Mouse (Mus musculus): ENCODE results near the gene Prlhr. TPM values are rescaled to one million over a fixed set of nuclear protein-coding genes. Genes with fewer than 3 reads are reported as not detected.
A peak's percentile ranks its signal among the peaks of the same experiment; 100 is the strongest.

The Prlhr gene
- polyA plus RNA-seq (2015; fragmentation: Nextera tagmentation; extraction: Ambion mirVana), result not detected in 2 replicates

DNA sequence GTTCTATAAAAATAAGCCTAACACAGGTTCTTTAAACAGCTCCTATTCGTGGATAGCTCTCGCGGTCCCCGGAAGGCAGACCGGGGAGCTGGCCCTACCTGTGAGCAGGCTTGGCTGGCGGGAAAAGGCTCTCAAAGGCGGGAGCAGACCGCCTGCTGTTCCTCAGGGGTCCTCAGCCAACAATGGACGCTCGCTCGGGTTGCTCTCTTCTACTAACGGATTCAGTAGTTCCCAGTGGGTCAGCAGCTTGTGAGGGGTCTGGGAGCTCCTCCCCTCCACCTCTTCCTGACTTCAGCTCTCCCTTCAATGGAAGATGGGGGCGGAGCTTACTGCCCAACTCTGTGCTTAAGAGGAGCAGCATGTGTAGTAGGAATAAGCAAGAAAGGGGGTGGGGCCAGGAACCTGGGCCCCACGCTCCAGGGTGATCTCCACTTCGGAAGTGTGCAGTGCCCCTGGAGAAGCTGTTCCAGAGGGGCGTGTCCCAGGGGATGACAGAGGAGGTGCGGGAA lies at the start of gene Prlhr:
Gene Prlhr (minus strand): TSS at position 51 of the 509 bp plus-strand sequence.
- DNase-seq (ENCODE audit: low spot score), result no peak

DNA sequence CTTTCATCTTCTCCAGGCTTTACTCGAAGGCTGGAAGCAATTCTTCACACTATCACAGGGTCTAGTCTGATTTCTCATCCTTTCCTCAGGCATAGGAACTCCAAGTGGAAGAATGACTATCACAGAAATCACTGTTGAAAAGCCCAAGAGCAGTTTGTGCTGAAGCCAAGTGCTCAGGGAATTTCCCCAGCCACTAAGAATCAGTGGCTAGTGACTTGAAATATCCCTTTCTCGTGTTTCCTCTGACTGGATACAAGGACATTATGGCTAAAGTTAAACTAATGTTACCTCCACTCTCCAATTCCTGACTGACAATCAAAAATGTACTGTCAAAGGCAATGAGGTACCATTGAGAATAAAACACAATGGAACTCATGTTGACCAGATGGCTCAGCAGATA lies 47.0 kb upstream of the Prlhr start:
- DNase-seq (ENCODE audit: low spot score), result no peak

DNA sequence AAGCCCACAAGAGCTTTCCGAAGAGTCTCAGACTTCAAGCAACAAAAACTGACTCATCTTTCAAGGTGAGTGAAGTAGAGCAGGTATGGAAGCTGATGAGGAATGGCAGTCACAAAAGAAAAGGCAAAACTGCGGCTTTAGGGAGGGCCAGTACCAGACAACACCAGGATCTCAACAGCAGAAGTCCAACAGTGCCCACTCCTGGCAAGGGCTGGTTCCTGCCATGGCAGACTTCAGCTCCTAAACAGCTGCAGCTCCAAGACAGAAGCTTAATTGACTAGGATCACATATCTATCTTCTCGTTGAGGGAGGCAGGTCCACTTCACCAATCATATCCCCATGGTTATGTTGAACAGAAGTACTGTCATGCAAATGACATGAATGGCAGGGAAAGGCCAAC lies 45.3 kb upstream of the Prlhr start:
- no peak for DNase-seq (ENCODE audit: low spot score)

DNA sequence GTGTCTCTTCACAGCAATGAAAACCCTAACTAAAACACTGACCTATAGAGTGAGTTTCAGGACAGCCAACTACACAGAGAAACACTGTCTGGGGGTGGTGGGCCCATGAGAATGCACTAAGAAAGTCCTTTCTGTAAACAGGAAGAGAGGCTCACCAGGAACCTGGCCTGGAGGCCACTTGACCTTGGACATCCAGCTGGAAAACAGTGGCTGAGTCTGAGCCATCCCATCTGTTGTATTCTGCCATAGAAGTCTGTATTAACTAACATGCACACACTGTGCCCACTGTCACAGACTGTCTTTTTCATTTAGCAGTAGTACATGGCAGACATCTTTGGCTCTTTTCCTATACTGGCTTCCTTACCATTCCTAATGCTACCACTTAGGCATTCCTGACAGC lies 32.1 kb upstream of the Prlhr start:
- DNase-seq (ENCODE audit: low spot score), result no peak

DNA sequence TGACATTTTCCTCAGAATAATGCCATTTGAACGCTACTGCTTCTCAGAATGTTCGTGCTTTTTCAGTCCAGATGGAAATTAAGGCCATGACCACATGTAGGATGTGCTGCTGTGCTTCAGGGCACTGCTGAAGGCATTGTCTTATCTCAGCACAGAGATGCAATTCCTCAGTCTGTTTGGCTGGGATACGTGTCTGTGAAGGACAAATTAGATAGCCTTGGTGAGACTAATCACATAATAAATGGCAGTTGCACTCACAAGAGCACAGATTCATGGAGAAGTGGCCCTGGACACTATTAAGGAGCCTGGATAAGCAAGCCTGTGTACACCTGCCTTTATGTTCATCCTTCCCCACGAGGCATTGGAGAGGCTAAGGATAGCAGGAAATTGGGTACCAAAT lies 29.1 kb upstream of the Prlhr start:
- DNase-seq (ENCODE audit: low spot score), result no peak

DNA sequence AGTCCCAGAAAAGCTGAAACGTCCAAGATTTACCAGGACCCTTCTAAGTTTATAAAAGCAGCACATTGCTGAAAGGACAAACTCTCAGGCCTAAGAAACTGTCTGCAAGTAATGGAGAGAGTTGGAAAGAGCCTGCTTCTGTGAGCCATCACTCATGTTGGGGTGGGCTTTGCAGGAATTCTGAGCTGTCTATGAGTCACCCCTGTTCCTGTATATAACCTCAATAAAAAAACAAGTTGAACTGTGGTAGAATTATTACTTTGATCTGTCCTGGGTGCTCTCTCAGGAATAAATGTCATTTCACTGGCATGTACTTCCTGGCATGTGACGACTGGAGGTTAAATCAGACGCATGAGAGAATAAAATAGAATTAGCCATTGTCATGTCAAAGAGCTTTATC lies 27.7 kb upstream of the Prlhr start:
- no peak for DNase-seq (ENCODE audit: low spot score)

DNA sequence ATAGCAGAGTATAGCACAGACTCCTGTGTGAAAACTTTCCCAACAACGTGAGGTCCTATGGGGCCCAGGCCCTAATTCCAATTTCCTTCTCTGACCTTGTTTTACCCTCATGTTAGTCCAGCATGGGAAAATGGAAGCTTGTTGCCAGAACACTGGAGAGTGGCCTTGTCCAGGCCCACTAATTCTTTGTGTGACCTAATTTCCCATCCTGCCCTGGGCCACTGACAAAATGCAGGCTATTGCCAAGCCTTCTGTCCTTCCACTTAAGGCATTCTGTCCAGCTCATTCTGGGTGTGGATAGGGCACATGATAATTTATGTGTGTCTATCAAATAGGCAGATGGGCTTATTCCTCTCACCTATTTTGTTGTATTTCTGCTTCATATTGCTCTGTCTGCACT lies 21.5 kb upstream of the Prlhr start:
- no peak for DNase-seq (ENCODE audit: low spot score)

DNA sequence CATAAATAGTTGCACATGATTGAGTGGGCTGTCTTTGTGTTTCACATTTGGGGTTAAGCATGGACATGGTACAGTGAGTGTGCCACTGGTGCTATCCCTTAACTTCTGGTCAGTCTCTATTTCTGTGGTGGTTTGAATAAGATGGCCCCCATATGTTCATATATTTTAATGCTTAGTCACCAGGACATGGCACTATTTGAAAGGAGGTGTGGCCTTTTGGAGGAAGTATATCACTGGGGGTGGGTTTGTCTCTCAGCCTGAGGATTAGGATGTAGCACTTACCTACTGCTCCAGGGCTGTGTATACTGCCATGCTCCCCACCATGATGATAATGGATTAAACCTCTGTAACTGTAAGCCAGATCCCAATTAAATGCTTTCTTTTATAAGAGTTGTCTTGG lies 17.2 kb upstream of the Prlhr start:
- no peak for DNase-seq (ENCODE audit: low spot score)

DNA sequence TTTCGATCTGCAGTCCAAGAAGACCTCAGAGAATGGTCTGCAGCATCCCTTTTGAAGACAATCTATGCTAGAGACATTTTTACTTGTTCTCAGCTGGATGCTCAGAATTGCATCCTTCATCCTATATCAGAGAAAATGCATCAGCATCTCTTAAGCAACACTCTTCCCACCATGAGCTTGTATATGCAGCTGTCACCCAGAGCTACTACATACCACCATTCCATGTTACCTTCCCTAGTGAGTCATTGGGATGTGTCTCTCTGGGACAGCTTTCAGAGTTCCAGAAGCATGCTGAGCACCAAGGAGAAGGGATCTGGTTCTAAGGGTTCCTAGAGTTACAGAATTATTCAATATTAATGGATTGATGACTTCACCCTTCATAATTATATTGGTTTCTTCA lies 10.8 kb upstream of the Prlhr start:
- DNase-seq (ENCODE audit: low spot score), result no peak

DNA sequence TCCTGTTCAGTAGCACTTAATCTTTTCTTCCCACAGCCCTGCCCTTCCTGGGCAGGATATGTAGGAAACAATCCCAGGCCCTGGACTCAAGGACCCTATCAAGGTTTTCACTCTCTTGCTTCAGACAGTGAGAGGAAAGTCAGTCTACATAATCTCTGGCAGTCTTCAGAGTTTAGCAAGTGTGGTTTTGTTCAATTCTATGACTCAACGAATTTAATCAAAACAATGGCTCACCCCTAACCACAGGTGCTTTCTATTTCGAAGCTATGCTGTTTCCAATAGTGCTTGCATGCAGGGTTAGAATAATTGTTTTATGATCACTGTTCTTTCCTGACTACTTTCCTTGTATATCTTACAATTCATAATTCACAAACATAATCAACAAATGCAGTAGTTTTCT lies 9.7 kb upstream of the Prlhr start:
- no peak for DNase-seq (ENCODE audit: low spot score)

DNA sequence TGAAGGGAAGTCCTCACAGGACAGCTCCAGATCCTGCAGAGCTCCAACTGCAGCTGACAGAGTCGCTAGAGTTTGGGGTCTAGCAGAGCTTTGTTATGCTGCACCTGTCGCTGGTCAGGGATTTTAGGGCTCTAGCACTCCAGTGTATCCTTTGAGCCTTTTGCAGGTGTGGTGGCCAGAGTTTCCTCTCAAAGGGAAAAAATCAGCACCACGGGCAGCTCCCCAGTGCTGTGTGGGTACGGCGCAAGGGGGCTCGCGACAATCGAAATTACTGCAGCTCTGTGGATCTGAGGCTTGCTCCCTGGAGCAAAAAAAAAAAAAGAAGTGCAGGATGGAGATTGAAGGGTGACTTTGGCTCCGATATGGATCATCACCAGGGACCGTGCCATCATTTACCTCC lies 742 bp upstream of the Prlhr start:
- peak; percentile 41 for DNase-seq (ENCODE audit: low spot score)

DNA sequence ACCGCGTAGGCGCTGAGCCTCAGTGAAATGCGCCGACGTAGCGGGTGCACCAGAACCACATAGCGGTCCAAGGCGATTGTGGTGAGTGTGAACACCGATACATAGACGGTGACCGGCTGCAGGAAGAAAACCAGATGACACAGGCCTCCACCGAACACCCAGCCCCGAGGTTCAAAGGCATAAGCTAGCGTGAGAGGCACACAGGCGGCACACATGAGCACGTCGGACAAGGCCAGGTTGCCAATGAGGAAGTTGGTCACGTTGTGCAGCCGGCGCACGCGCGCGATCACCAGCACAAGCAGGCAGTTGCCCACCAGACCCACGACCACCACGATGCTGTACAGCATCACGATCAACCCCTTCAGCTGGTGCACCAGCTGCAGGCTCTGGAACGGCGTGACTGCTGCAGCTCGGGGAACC lies 506 bp downstream of the Prlhr start:
- no peak for DNase-seq (ENCODE audit: low spot score)

DNA sequence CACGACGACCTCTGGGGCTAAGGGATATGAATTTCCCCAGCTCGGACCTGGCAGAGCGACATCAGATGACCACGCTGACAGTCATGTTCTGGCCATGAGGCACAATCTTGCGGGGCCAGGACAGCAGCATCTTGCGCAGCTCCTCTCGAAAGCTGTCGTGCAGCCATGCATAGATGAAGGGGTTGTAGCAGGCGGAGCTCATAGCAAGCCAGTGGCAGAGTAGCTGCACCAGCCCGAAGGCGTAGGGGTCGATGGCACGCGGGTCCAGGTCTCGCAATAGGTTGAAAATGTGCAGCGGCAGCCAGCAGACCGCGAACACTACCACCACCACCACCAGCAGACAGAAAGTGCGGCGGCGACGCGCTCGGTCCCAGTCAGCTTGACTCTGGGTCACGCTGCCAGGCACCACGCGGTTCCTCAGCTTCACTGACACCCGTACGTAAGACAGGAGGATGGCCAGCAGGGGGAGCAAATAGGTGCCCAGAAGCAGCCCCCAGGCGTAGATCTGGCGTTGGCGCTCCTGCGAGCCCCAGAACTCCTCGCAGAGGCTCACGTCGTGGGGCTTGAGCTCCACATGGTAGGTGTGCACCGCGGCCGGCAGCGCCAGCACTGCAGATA lies 1.0 kb downstream of the Prlhr start:
- DNase-seq (ENCODE audit: low spot score), result peak; percentile 57

DNA sequence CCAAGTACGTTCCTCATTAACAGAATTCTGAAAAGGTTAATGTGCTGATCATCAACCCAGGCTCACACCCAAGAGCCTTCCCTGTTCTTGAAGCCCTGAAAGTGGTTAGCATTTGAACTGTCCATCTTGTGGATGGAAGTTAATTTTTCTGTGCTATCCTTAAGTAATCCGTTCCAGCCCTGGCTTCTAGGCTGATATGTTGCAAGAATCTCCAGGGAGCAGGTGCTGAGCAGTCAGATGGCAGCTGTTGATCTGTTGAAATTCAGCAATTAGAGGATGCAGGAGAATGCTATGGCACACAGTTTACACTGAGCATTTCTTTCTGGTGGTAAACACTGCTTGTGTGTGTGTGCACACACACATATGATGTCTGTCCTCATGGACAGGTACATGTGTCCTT lies 2.4 kb downstream of the Prlhr start:
- no peak for DNase-seq (ENCODE audit: low spot score)

DNA sequence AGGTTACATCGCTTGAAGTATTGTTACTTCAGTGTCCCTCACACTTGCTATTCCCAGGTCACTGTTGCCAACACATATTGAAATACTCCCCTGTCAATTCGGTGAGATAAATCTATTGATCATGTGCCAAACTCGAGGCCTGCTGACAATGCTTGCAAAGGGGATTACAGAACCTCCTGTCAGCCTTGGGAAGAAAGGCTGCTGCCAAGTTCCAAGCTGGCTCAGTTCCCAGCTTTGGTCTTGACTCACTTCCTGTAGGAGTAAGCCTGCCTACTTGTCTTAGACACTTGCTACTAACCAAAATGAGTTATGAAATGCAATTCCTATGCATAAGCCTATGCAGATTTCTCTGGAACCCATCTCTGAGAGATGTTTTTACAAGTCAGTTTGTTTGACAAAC lies 4.2 kb downstream of the Prlhr start:
- no peak for DNase-seq (ENCODE audit: low spot score)

DNA sequence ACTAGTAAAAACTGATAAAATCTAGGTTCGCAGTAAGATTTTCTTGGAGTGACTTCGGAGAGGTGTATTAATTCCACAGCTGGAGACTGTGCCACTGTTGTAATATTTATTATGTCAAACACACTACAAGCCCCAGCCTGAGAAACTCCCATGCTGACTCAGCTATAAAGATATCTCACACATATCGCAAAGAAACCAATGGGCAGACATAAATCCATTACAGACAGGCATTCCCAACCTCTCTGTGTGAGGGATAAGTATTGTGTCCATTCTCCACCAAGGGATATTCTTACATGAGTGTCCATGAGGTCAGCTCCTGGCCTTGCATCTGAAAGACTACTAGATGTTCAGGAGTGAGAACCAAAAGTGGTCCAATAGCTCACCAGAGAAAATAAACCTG lies 4.7 kb downstream of the Prlhr start:
- DNase-seq (ENCODE audit: low spot score), result no peak

DNA sequence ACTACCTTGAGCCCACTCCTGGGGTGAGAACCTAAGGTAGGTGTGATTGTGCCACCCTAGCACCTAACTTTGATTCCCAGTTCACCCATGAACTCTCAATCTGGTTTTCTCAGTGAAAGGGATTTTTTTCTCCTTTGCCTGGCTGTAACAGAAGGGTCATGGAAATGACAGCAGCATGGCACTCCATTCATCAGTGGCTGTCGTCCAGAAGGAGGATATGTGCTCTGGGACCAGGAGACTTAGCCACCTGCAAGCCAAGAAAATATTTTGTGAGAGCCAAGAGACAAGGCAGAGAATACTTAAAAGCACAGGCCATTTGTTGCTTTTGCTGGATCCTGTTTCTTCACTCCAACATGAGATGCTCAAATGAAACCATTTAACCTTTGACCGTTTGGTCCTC lies 6.6 kb downstream of the Prlhr start:
- DNase-seq (ENCODE audit: low spot score), result no peak

DNA sequence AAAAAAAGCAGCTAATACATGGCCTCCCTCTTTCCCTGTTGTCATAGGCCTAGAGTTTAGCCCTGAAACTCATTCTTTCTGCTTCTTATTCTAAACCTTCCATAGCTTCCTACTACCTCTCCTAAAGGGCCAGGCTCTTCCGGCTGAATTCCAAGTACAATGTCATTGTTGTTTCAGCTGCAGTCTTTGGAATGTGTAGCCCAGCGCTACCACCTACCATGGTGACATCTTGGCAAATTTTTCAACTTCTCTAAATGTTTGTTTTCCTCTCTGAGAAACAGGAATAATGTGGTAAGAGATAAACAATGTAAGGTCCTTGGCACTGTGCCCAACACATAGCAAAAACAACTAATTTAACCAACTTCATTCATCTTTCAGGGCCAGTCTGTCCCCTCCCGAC lies 8.4 kb downstream of the Prlhr start:
- no peak for DNase-seq (ENCODE audit: low spot score)

DNA sequence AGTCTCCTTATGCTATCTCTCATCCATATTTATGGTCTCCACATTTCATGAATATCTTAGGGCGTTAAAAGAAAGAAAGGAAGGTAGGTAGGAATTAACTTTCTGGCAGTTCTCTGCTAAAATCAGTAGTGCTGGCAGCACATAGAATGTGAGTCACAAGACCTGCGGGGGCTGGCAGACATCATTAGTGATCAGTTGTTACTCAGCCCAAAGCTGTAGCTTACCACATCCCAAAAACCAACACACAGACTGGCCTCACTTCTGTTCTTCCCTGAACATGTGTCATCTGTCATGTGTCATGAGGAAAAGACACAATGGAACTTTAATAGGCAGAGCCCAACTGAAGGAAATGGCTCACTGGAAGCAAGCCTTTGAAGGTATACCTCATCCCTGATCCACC lies 9.0 kb downstream of the Prlhr start:
- DNase-seq (ENCODE audit: low spot score), result no peak

DNA sequence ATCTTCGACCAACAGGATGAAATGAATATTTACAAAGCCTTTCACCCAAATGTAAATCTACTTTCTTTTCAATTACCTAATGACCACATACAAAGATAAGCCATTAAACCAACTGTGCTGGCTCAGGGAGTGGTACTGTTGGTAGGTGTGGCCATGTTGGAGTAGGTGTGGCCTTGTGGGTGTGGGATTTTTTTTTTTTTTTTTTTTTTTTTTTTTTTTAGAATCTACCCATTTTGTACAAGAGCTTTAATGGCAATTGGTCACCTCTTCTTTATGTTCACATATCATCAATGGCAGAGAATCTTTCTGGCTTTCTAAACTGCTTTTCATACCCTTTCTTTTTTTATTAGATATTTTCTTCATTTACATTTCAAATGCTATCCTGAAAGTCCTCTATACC lies 12.3 kb downstream of the Prlhr start:
- DNase-seq (ENCODE audit: low spot score), result no peak

DNA sequence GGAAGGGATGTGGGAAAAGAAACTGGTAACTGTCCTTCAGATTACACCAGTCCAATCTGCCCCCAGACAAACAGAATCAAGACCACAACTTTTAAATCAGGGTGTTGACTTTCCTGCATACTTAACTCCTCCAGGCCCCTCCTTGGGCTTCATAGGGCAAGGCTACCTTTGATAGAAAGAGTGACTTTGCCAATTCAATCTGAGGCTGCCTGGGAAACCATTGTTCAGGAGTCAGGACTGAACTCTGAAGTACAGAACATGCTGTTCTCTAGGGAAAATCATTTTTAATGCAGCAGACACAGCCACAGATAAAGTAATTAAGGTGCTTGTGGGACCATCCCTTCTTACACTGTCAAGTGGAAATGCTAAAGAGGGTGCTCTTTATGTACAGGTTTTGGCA lies 27.6 kb downstream of the Prlhr start:
- DNase-seq (ENCODE audit: low spot score), result no peak

DNA sequence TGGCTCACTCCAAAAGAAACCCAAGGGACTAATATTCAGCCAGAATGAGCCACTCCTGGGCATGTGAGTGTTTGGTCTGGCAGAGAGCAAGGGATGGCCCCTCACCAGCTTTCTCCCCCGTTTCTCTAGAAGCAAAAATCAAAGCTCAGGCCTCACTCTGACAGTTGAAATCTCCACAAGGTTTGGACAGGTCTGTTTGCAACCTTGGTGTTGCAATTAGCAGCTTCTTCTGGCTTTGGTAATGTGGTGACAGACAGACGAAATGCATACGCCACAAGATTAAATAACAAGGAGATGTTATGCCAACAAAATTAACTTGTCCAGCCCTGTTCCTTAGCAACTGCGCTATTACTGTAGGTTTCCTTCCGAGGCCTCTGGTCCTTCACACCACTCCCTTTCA lies 28.0 kb downstream of the Prlhr start:
- no peak for DNase-seq (ENCODE audit: low spot score)

DNA sequence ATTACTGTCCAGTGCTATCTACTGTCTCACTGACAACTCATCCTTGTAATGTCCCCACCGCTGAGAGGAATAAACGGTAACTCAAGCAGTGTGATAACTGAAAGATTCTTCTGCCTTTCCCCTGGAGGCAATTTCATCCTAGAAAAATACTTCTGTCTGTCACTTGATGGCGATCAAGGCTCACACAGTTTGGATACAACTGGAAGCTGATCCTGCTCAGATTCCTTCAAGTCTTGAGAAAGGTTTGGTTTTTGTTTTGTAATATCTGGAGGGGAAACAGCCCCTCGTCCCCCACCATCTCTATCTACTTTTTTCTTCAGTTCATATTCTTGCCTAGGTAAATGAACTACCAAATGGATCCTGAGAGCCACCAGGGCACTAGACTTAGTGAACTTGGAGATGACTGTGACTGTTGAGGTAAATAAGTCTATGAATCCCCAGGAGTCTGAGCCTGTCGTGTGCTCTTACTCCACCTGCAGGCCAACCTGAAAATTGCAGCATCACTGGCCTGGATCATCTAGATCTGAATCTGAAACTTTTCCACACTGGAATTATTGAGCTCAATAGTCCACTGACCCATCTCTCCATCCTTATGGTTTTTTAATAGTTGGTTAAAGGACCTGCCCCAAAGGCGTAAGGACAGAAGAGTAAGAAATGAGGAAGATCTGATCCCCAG lies 30.4 kb downstream of the Prlhr start:
- peak; percentile 24 for DNase-seq (ENCODE audit: low spot score)
